Mouse (Mus musculus) G1E (cell line): ENCODE data around the gene Lysmd4. TPM values are rescaled to one million over a fixed set of nuclear protein-coding genes. Genes with fewer than 3 reads are reported as not detected.

Experiments used
- ATAC-seq: 2 replicates; pipeline ENCODE4 v1.8.0; 2016; ENCODE audit warnings: mild to moderate bottlenecking; ENCODE audit not compliant: insufficient number of reproducible peaks, poor library complexity, low FRiP score, severe bottlenecking; ENCODE audit errors: extremely low read depth
- DNase-seq: peaks from one replicate; pipeline ENCODE4 v3.0.0; 2012; ENCODE audit warnings: low spot score
- H3K27me3 ChIP-seq: 2 replicates; pipeline ENCODE4 v1.6.1; 2012; ENCODE audit warnings: mild to moderate bottlenecking, low read length, inconsistent platforms; ENCODE audit not compliant: insufficient read depth
- H3K36me3 ChIP-seq: replicated peaks from 2 replicates; pipeline ENCODE3; 2012; ENCODE audit warnings: mild to moderate bottlenecking, inconsistent platforms
- H3K4me1 ChIP-seq: 2 replicates; pipeline ENCODE4 v1.6.1; 2012; ENCODE audit warnings: low read depth, low read length, inconsistent platforms, mixed read lengths; ENCODE audit not compliant: insufficient read depth
- H3K4me3 ChIP-seq: 2 replicates; pipeline ENCODE4 v1.5.1; 2012; ENCODE audit warnings: low read depth, mild to moderate bottlenecking, inconsistent platforms, low read length, moderate library complexity, mixed read lengths
- H3K9me3 ChIP-seq: replicated peaks from 2 replicates; pipeline ENCODE4 v1.6.1; 2012; ENCODE audit warnings: inconsistent platforms
- CTCF ChIP-seq: IDR thresholded peaks from 2 replicates; pipeline ENCODE4 v1.5.1; 2012; ENCODE audit warnings: low read depth, low read length, inconsistent platforms, mixed read lengths
- GATA1 ChIP-seq: IDR thresholded peaks from 2 replicates; pipeline ENCODE4 v1.6.1; 2012; ENCODE audit warnings: borderline replicate concordance, low read length, inconsistent platforms, mixed read lengths
- GATA2 ChIP-seq: IDR thresholded peaks from 2 replicates; pipeline ENCODE4 v1.6.1; 2012; ENCODE audit warnings: low read depth, low read length, inconsistent platforms, borderline replicate concordance
- POLR2AphosphoS5 ChIP-seq: IDR thresholded peaks from 2 replicates; pipeline ENCODE4 v1.6.1; 2012; ENCODE audit warnings: low read depth, low read length, inconsistent platforms; ENCODE audit not compliant: insufficient replicate concordance
- TAL1 ChIP-seq: conservative IDR thresholded peaks from 2 replicates; pipeline ENCODE4 v1.6.1; 2012; ENCODE audit warnings: low read depth, low read length, inconsistent platforms, mixed read lengths
- polyA plus RNA-seq: library from polyadenylated mRNA; stranded (reverse); fragments of >175 nt; gene quantifications from 2 replicates; pipeline ENCODE4 v1.2.3, GENCODE M21; 2012
- total RNA-seq, 2 experiments: library from RNA; stranded (forward) in 1 of 2; stranded (reverse) in 1 of 2; fragments of 200-1000 nt in 1 of 2; fragments of >200 nt in 1 of 2; fragmentation: Nextera tagmentation in 1 of 2; gene quantifications; 2 replicates each; pipeline ENCODE4 v1.2.3; 2014 to 2017

Gene Lysmd4
- 1.2 and 2.1 TPM in 2 replicates for total RNA-seq (2014; fragmentation: Nextera tagmentation)
- total RNA-seq (2017) = 1.9 TPM in 2 replicates
- 1.2 and 1.5 TPM in 2 replicates for polyA plus RNA-seq

DNA sequence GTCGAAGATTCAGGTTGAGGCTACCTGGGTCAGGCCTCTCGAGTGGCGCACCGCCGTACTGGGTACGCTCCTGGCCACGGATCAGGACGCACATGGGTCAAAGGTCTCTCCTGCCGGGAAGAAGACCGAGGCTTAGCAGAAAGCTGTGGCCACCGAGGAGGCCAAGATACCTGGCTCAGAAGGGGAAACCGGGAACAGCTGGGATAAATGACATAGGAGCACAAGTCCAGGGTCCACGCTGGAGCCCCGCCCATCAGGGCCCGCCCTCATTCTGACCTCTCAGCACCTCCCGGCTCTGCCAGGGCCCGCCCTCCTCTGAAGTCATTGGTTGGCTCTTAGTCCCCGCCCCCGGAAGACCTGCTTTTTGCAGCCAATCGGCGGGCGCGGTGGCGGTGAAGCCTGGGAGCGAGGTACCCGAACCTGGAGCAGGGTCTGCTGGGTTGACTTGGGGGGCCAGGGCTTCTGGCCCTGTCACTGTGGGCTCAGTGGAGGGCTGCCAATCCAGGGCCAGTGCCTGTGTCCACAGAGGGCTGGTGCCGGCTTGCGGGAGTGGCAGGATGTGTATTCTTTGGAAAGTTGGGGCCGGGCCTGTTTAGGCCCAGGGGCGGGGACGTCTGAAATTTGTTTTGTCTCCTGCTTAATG is at the start of gene Lysmd4:
Gene Lysmd4, plus strand, starts transcription at position 325 of the 643 bp plus-strand sequence.
- H3K9me3 ChIP-seq = no peaks in the 10 kb centered on the region
- no peaks in the 10 kb centered on the region for H3K4me1 ChIP-seq
- ATAC-seq = peak; percentile 87
- H3K27me3 ChIP-seq = no peaks in the 10 kb centered on the region
- H3K4me3 ChIP-seq = peak within 1 kb of the TSS; percentile 66
- peaks cover 5% of the 10 kb centered on the region for H3K36me3 ChIP-seq
- TF ChIP-seq POLR2AphosphoS5 (no peak), GATA2 (no peak), TAL1 (no peak), GATA1 (no peak), CTCF (no peak)
- DNase-seq = peak; percentile 56

DNA sequence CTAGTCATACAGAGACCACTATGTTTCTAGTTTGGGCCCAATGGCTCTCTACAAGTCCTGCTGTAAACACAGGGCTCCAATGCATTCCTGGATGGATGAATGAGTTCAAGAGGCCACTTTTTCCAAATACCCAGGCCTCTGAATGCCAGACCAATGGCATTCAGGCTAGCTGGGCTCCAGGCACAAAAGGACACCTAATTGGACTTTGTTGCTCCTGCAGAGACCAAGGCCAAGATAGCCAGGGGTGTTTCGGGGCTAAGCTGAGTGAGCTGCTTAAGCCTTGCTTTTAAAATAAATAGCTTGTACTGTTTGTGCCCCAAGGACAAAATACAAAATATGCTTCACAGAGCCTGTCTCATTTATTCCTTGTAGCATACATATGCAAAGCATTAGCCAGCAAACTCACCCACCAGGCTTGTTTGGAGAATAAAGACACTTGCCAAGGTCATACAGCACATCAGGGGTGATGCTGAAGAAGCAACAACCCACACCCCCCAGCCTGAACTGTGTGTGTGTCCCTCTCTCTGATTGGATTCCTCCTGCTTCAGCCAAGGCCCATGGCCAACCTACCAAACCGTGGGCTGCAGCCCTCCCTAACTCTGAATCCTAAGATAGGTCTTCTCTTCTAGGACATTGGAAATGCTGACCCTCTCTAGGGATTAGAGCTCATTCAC is 48.7 kb upstream of the Lysmd4 start:
- Histone ChIP-seq H3K27me3 (no peaks in the 10 kb centered on the region), H3K4me3 (no peak overlapping the region), H3K36me3 (no peaks in the 10 kb centered on the region), H3K9me3 (no peaks in the 10 kb centered on the region), H3K4me1 (no peaks in the 10 kb centered on the region)
- ATAC-seq (no peak), DNase-seq (no peak)
- no peak for TF ChIP-seq GATA1
- no peak for TF ChIP-seq TAL1
- no peak for TF ChIP-seq GATA2
- TF ChIP-seq POLR2AphosphoS5 = no peak
- TF ChIP-seq CTCF = no peak

DNA sequence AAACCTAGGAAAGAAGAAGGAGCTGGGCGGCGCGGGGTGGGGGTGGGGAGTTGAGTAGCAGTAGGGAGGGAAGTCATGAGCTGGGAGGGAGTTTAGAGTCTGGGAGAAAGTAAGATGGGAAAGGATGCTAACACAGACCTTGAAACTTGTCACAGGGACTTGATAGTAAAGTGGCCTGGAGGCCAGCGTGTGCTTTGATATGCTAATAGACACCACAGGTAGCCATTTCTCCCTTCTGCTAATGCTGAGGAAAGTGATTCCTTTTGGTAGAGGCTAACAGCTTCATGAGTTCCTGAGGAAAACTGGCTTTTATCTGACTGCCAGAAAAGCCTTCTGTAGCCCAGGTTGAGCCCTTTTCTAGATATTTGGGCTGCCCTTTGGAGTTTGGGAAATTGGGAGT is 38.6 kb upstream of the Lysmd4 start:
- ATAC-seq (no peak), DNase-seq (no peak)
- Histone ChIP-seq H3K9me3 (no peaks in the 10 kb centered on the region), H3K27me3 (0 out of 2 replicates have a peak, but pooled peaks cover 4% of the 10 kb centered on the region), H3K4me3 (no peak overlapping the region), H3K36me3 (no peaks in the 10 kb centered on the region), H3K4me1 (no peaks in the 10 kb centered on the region)
- TF ChIP-seq GATA2 = no peak
- TF ChIP-seq GATA1 = no peak
- no peak for TF ChIP-seq CTCF
- no peak for TF ChIP-seq TAL1
- no peak for TF ChIP-seq POLR2AphosphoS5

DNA sequence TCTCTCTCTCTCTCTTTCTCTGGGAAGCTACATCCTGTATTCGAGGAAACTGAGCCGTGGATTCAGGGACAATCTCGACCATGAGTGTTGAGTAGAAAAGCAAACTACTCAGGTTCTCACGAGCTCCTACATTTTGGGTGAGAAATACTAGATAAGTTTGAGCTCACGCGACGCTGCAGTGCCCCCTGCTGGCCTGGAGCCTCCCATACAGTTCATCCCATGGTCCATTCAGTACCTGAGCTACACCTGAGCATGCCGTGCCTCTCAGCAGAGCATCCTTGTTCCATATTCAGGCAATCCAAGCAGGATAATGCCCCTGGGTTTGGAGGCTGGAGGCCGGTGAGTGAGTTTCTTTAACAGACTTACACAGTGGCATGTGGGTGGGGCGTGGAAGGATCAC is 22.9 kb upstream of the Lysmd4 start:
- H3K27me3 ChIP-seq = 0 out of 2 replicates have a peak, but pooled peaks cover 3% of the 10 kb centered on the region
- no peaks in the 10 kb centered on the region for H3K9me3 ChIP-seq
- TF ChIP-seq CTCF (peak; percentile 71), GATA2 (no peak)
- H3K4me3 ChIP-seq = no peak overlapping the region
- H3K36me3 ChIP-seq = no peaks in the 10 kb centered on the region
- H3K4me1 ChIP-seq = 0 out of 2 replicates have a peak, but pooled peaks cover 2% of the 10 kb centered on the region
- no peak for DNase-seq
- ATAC-seq = no peak

DNA sequence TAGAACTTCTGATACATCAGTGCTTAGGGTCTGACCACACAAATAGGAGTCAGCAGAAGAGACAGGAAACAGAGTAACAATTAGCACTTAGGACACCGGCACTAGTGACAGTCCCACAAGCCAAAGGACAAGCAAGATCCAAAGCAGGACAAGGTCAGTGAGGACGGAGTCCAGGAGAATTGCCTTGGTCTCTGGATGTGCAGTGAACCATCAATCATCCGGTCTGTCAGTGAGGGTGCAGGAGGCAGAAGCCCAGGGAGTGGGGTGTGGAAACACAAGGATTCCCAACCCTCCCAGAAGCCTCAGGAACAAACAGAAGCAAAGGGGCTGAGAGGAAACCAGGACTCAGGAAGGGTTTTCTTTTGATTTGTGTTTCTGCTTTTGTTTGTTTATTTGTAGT is 18.7 kb upstream of the Lysmd4 start:
- Histone ChIP-seq H3K9me3 (no peaks in the 10 kb centered on the region), H3K4me1 (0 out of 2 replicates have a peak, but pooled peaks cover 2% of the 10 kb centered on the region), H3K27me3 (0 out of 2 replicates have a peak, but pooled peaks cover 2% of the 10 kb centered on the region), H3K4me3 (no peak overlapping the region), H3K36me3 (no peaks in the 10 kb centered on the region)
- TF ChIP-seq CTCF (no peak), TAL1 (no peak), POLR2AphosphoS5 (no peak), GATA2 (no peak), GATA1 (no peak)
- DNase-seq (no peak), ATAC-seq (no peak)

DNA sequence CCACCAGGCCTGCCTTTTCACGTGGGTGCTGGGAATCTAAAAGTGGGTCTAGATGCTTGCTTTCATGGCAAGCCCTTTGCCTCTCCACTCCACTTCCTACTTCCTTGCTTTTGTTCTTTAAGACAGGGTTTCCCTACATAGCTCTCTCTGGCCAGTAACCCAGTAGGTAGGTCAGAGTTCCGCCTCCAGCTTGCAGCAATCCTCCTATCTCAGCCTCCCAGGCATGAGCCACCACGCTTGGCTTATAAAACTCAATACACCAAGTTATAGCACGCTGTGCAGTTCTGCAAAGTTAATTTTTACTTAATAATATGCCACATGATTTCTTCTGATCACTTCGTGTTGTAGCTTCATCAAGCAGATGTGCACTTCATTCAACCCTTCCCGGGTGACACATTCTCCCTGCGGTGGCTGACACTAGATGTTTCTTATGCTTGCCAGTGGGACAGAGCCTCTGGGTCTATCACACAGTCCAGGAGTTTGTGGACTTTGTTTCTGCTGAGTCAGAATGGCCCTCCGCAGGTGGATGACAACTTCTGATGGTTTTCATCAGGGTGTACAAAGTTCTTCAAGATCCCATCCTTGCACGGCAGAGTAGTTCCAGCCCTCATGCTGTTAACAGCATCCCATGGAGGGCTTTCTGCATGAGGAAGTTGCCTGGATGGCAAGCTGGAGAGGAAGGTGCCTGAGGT is 16.5 kb upstream of the Lysmd4 start:
- Histone ChIP-seq H3K4me1 (no peaks in the 10 kb centered on the region), H3K36me3 (no peaks in the 10 kb centered on the region), H3K27me3 (no peaks in the 10 kb centered on the region), H3K4me3 (no peak overlapping the region), H3K9me3 (no peaks in the 10 kb centered on the region)
- ATAC-seq = no peak
- no peak for TF ChIP-seq TAL1
- TF ChIP-seq GATA1 = no peak
- TF ChIP-seq POLR2AphosphoS5 = no peak
- no peak for TF ChIP-seq GATA2
- TF ChIP-seq CTCF = no peak
- no peak for DNase-seq
